Mouse (Mus musculus): ENCODE data around the gene Actr1a. TPM values are rescaled to one million over a fixed set of nuclear protein-coding genes. Genes with fewer than 3 reads are reported as not detected.

Gene Actr1a
- polyA plus RNA-seq, 1 experiment: 75.3 TPM

DNA sequence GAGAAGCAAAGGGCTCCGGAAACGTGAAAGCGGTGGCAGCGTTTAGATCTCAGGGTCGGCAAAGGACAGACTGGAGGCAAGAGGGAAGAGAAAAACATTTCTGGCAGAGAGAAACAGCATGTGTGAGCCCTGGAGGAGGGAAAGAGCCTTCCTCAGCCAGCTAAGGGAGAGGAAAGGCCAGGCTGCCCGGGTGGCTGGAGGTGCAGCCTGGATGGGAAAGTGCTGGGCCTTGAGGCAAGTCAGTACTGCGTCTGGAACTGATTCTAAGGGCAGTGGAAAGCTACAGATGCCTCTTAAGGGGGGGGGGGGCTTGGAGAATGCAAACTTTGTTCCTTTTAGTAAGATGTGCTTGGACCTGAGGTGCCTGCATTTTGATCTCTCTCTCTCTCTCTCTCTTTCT, 38.2 kb upstream of the Actr1a start:
- TF ChIP-seq EP300 (IDR thresholded peaks at IDR 0.05; ENCODE audit: insufficient read depth, low read depth, low read length) (no peak), POLR2A (IDR thresholded peaks at IDR 0.05; ENCODE audit: insufficient read depth, low read length) (no peak), CTCF (IDR thresholded peaks at IDR 0.05; ENCODE audit: low read depth, low read length) (no peak)
- Histone ChIP-seq H3K27ac (ENCODE audit: insufficient read depth, low read length) (no peak overlapping the region), H3K9ac (ENCODE audit: low read depth, poor library complexity, severe bottlenecking) (no peak overlapping the region), H3K4me3 (ENCODE audit: low read depth, low read length) (no peak overlapping the region), H3K9me3 (replicated peaks; ENCODE audit: control insufficient read depth, insufficient read depth, low read length, poor library complexity, severe bottlenecking) (no peaks in the 10 kb centered on the region), H3K36me3 (ENCODE audit: control insufficient read depth, insufficient read depth, low read length, poor library complexity, severe bottlenecking) (no peaks in the 10 kb centered on the region), H3K27me3 (ENCODE audit: control insufficient read depth, insufficient read depth, low read length, poor library complexity, severe bottlenecking) (no peaks in the 10 kb centered on the region), H3K4me1 (ENCODE audit: control insufficient read depth, insufficient read depth, low read length) (peaks cover 2% of the 10 kb centered on the region)

DNA sequence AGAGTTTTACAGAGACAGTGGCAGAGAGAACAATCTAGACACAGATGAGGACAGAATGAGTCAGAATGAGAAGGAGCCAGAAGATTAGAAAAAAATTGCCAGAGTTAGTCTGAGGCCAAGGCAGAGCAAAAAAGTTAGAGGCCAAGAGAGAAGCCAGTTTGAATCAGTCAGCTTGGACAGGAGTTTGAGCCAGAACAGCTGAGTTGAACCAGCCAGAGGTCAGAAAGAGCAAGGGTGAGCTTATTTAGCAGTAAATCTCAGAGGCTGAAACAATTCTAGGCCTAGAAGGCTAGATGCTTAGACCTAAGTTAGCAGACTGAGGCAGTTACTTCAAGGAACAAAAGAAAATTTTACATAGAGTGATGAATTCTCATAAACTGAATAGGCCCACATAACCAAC, 33.7 kb upstream of the Actr1a start:
- H3K4me3 ChIP-seq (ENCODE audit: low read depth, low read length): no peak overlapping the region
- H3K9ac ChIP-seq (ENCODE audit: low read depth, poor library complexity, severe bottlenecking): no peak overlapping the region
- H3K27me3 ChIP-seq (ENCODE audit: control insufficient read depth, insufficient read depth, low read length, poor library complexity, severe bottlenecking): no peaks in the 10 kb centered on the region
- H3K27ac ChIP-seq (ENCODE audit: insufficient read depth, low read length): no peak overlapping the region
- TF ChIP-seq CTCF (IDR thresholded peaks at IDR 0.05; ENCODE audit: low read depth, low read length) (no peak), POLR2A (IDR thresholded peaks at IDR 0.05; ENCODE audit: insufficient read depth, low read length) (no peak), EP300 (IDR thresholded peaks at IDR 0.05; ENCODE audit: insufficient read depth, low read depth, low read length) (no peak)
- no peaks in the 10 kb centered on the region for H3K4me1 ChIP-seq (ENCODE audit: control insufficient read depth, insufficient read depth, low read length)
- no peaks in the 10 kb centered on the region for H3K36me3 ChIP-seq (ENCODE audit: control insufficient read depth, insufficient read depth, low read length, poor library complexity, severe bottlenecking)
- H3K9me3 ChIP-seq (replicated peaks; ENCODE audit: control insufficient read depth, insufficient read depth, low read length, poor library complexity, severe bottlenecking): no peaks in the 10 kb centered on the region

DNA sequence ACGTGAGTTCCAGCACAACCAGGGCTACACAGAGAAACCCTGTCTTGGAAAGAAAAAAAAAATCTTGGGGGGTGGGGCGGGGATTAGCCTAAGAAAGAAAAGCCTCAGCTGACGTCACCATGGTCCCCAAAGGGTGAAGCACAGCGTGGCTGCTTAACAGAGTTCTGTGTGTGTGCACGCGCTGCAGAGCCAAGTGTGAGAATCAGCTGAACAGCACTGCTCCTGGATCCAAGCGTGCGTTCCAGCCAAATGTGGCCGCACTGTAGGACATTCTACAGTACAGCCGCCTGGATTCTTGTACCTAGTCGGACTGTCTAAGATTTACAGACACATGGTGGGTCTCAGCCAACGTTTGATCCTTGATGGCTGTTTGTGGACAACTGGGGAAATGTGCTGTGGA, 30.9 kb upstream of the Actr1a start:
- Histone ChIP-seq H3K27ac (ENCODE audit: insufficient read depth, low read length) (no peak overlapping the region), H3K4me1 (ENCODE audit: control insufficient read depth, insufficient read depth, low read length) (no peaks in the 10 kb centered on the region), H3K27me3 (ENCODE audit: control insufficient read depth, insufficient read depth, low read length, poor library complexity, severe bottlenecking) (no peaks in the 10 kb centered on the region), H3K4me3 (ENCODE audit: low read depth, low read length) (no peak overlapping the region), H3K9me3 (replicated peaks; ENCODE audit: control insufficient read depth, insufficient read depth, low read length, poor library complexity, severe bottlenecking) (no peaks in the 10 kb centered on the region), H3K9ac (ENCODE audit: low read depth, poor library complexity, severe bottlenecking) (no peak overlapping the region), H3K36me3 (ENCODE audit: control insufficient read depth, insufficient read depth, low read length, poor library complexity, severe bottlenecking) (no peaks in the 10 kb centered on the region)
- TF ChIP-seq POLR2A (IDR thresholded peaks at IDR 0.05; ENCODE audit: insufficient read depth, low read length): no peak
- TF ChIP-seq EP300 (IDR thresholded peaks at IDR 0.05; ENCODE audit: insufficient read depth, low read depth, low read length): no peak

DNA sequence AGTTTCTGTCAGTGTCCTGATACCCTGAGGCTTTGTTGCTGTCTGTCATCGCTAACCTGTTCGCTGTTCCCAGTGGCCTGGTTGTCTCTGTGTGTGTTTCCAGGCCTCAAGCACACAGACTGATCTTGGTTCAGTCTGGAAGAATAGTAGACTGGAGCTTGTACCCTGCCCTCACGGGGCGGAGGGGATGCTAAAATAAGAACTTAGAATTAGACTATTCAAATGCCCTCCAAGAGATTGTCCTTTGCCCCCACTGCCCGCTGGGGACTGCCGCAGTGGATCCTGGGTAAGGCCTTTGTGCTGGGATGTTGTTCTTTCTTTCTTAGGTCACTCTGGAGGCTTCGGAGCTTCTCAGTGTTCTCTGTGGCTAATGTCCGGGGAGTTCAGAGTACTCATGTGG, 29.7 kb upstream of the Actr1a start:
- no peak for TF ChIP-seq CTCF (IDR thresholded peaks at IDR 0.05; ENCODE audit: low read depth, low read length)
- no peak for TF ChIP-seq POLR2A (IDR thresholded peaks at IDR 0.05; ENCODE audit: insufficient read depth, low read length)
- no peak for TF ChIP-seq EP300 (IDR thresholded peaks at IDR 0.05; ENCODE audit: insufficient read depth, low read depth, low read length)
- Histone ChIP-seq H3K27ac (ENCODE audit: insufficient read depth, low read length) (no peak overlapping the region), H3K4me3 (ENCODE audit: low read depth, low read length) (no peak overlapping the region), H3K4me1 (ENCODE audit: control insufficient read depth, insufficient read depth, low read length) (no peaks in the 10 kb centered on the region), H3K9ac (ENCODE audit: low read depth, poor library complexity, severe bottlenecking) (no peak overlapping the region), H3K9me3 (replicated peaks; ENCODE audit: control insufficient read depth, insufficient read depth, low read length, poor library complexity, severe bottlenecking) (no peaks in the 10 kb centered on the region), H3K36me3 (ENCODE audit: control insufficient read depth, insufficient read depth, low read length, poor library complexity, severe bottlenecking) (no peaks in the 10 kb centered on the region), H3K27me3 (ENCODE audit: control insufficient read depth, insufficient read depth, low read length, poor library complexity, severe bottlenecking) (no peaks in the 10 kb centered on the region)

DNA sequence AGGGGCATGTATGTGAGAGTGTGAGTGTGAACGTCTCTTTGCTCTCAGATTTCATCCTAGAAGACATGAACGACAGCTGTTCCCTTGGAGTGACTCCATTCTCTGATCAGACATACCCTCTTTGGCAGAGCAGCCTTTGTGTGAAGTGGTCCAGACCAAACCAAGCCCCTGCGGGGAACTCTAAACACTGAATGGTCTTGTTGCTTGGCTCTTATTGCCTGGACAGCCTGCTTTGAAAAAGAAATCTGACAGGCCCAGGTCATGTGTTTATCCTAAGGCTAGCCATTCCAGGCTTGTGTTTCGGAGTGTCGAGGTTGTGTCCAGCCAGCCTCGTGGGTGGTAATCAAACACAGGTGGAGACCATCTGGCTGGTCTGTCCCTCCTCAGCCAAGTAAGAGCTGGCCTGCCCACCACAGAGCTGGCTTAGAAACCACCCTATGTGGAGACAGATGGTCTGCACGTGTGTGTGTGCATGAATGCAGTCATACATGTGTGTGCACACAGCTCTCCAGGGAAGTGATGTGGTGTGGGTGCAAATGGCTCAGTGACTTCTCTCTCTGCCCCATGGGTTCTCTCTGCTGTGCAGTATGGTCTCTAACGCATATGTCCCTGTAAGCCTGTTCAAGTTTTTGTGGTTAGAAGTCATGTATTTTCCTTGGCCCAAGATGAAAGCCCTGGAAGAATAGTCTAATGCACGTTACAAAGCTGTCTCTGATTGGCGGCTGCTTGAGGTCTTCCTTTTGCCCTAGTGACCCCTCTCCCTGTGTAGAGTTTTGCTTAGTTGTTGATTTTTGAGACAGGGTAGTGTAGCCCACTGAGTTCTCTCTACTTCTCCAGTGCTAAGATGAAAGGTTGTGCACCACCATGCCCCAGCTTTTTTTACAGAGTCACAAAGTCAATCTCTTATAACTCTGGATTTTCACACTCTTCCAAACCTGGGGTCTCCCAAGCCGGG, 27.1 kb upstream of the Actr1a start:
- Histone ChIP-seq H3K9me3 (replicated peaks; ENCODE audit: control insufficient read depth, insufficient read depth, low read length, poor library complexity, severe bottlenecking) (no peaks in the 10 kb centered on the region), H3K4me3 (ENCODE audit: low read depth, low read length) (no peak overlapping the region), H3K27ac (ENCODE audit: insufficient read depth, low read length) (no peak overlapping the region), H3K27me3 (ENCODE audit: control insufficient read depth, insufficient read depth, low read length, poor library complexity, severe bottlenecking) (no peaks in the 10 kb centered on the region), H3K4me1 (ENCODE audit: control insufficient read depth, insufficient read depth, low read length) (no peaks in the 10 kb centered on the region), H3K36me3 (ENCODE audit: control insufficient read depth, insufficient read depth, low read length, poor library complexity, severe bottlenecking) (no peaks in the 10 kb centered on the region), H3K9ac (ENCODE audit: low read depth, poor library complexity, severe bottlenecking) (no peak overlapping the region)
- no peak for TF ChIP-seq POLR2A (IDR thresholded peaks at IDR 0.05; ENCODE audit: insufficient read depth, low read length)

DNA sequence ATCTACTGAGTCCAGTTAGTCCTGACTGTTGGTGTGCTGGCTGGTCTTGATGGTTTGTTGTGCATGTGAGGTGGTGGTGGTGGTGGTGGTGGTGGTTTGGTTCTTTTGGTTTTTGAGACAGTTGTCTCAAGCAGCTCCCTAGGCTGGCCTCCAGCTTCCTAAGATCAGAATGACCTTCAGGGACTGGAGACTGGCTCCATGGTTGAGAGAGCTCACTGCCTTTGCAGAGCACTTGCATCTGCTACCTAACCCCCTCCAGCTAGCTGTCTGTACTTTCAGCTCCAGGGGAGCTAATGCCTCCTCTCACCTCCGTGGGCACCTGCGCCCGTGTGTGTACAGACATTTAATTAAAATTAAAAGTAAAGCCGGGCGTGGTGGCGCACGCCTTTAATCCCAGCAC, 24.9 kb upstream of the Actr1a start:
- Histone ChIP-seq H3K4me1 (ENCODE audit: control insufficient read depth, insufficient read depth, low read length) (no peaks in the 10 kb centered on the region), H3K36me3 (ENCODE audit: control insufficient read depth, insufficient read depth, low read length, poor library complexity, severe bottlenecking) (no peaks in the 10 kb centered on the region), H3K9ac (ENCODE audit: low read depth, poor library complexity, severe bottlenecking) (no peak overlapping the region), H3K9me3 (replicated peaks; ENCODE audit: control insufficient read depth, insufficient read depth, low read length, poor library complexity, severe bottlenecking) (no peaks in the 10 kb centered on the region), H3K4me3 (ENCODE audit: low read depth, low read length) (no peak overlapping the region), H3K27ac (ENCODE audit: insufficient read depth, low read length) (no peak overlapping the region), H3K27me3 (ENCODE audit: control insufficient read depth, insufficient read depth, low read length, poor library complexity, severe bottlenecking) (no peaks in the 10 kb centered on the region)
- TF ChIP-seq POLR2A (IDR thresholded peaks at IDR 0.05; ENCODE audit: insufficient read depth, low read length) (no peak), CTCF (IDR thresholded peaks at IDR 0.05; ENCODE audit: low read depth, low read length) (no peak), EP300 (IDR thresholded peaks at IDR 0.05; ENCODE audit: insufficient read depth, low read depth, low read length) (no peak)

All from ES-Bruce4 (cell line).